Mouse (Mus musculus) adrenal gland, postnatal 36 days (tissue): ENCODE data around the gene Phldb1. TPM values are rescaled to one million over a fixed set of nuclear protein-coding genes. Genes with fewer than 3 reads are reported as not detected.

ENCODE experiments used
- DNase-seq, 2 experiments: peaks; one replicate each; pipeline ENCODE4 v3.0.0; 2021; ENCODE audit warnings: mixed read lengths in 1 of 2
- total RNA-seq, 2 experiments: library from RNA; stranded (reverse); gene quantifications; 2 replicates each; pipeline ENCODE4 v1.2.3; 2021

Gene Phldb1
- total RNA-seq, 2 experiments from 2014 or later: 41.2 to 48.9 TPM

DNA sequence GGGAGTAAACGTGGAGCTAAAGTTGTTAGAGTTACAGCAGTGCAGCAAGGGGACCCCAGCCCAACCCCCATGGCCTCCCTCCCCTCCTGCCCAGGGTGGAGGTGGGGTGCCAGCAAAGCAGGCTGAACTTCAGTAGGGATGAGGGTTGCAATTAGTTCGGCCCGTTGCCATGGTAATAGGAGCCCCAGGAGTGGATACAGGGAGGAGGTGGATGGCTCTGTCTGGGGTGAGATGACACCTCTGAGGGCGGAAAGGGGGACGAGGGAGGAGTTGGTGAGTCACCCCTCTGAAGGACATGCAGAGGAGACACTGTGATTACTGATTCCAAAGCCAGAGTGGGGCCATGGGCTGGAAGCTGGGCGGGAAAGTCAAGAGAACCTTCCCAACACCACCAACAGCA is 26.1 kb downstream of the Phldb1 start:
- peak; percentile 76 to 80 for DNase-seq

DNA sequence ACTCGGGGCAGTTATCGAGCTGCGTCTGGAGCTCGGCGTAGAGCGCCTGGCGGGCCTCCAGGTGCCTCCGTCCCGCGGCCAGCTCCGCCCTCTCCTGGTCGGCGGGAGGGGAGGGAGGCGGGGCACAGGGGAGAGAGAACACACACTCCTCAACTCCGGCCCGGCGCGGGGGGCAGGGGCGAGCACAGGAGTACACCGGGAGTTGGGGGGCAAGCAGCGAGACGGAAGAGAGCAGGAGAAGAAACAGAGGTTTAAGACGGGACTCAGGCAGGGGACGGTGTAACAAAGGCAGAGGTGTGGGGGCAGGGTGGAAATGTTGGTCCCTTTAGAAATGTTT is 26.6 kb downstream of the Phldb1 start:
- DNase-seq: peak; percentile 92 to 95

DNA sequence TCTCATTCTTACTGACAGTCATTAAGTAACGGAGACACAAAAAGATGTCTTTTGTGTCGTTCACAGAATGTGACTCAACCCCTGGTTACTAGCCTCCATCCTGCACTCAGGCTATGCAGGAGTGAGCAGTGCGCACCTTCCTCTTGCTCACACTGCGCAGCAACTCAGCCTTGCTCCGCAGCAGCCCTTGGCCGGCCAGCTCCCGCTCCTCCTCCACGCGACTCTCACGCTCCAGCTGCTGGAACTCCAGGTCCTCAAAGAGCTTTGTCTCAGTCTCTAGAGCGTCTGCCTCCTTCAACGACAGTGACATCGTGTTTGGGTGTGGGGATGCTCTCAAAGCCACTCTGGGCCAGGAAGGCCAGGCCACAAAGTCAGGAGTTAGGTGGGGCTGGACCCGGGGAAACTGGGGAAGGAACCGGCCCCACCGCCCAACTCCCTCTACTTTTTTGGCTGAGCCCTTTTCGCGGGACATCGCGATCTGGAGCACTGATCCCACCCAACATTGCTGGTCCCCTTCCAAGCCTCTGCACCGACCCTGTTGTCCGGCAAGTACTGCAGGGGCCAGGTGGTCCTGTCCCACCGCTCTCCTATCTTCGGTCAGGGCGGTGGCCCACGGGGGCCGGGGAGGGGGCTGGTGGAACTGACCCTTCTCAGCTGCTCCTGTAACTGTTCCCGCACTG is 27.1 kb downstream of the Phldb1 start:
- no peak for DNase-seq

DNA sequence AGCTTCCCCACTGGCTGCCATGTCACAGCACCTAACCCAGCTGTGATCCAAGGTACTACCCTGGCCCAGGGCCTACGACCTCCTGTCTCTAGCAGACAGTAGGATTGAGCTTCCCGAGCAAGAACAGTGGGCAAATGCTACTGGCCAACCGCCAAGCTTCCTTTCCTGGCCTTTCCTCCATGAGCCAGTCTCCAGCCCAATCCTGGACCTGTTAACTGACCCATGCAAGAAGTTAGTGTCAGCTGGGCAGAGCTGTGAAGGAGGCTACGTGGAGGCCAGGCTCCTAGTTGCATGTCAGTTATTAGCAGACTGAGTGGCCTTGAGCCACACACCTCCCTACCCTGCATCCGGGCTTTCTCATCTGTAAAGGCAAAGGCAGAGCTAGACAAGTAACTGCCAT is 35.3 kb downstream of the Phldb1 start:
- DNase-seq: no peak

DNA sequence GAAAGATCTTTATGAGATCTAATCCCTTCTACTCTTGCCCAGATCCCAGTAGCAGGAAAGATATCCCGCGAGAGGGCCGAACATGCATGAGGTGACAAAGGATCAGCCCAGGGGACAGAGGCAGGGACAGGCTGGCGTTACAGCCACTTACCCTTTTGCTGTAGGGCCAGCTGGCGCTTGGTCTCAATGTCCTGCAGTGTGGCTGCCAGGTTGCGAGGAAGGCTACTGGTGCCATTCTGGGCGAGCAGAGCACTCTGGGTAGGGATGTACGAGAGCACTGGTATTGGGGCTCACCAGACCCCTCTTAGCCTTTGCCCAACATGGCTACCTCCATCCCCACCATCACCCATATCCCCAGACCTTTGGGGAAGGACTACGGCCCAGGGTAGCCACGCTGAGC is 35.8 kb downstream of the Phldb1 start:
- DNase-seq: no peak

DNA sequence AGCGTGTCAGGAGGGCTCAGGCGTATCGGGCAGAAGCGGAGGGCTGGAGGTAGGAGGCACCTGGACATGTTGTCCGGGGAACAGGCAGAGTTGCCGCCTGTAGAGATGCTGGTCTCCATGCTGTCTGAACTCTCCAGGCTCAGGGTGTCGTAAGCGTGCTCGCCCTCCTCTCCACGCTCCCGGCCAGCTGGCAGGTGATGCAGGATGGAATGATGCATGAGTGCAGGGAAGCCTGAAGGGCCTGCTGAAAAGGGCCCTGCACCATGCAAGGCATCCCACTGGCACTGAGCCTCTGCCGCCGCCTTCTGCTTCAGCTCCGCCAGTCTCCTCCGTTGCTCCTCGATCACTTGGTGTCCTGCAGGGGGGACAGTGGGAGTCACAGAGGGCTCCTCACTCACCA is 37.1 kb downstream of the Phldb1 start:
- no peak for DNase-seq

DNA sequence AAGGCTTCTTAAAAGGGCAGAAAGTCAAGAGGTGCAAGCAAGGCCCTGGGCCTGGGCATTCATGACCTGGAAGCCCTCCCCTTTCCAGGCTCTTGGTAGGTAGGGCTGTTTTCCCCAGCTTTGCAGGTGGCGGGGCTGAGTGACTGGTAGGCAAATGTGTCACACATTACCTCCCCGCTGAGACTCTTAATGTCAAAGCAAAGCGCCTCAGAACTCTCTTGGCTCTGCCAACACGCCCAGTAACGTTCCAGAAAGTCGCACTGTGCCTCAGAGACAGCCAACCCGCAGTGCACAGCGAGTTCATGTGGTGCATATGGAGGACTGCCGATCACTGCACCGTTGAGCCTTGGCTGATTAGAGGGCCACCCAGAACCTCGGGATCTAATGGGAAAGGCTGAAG is 41.9 kb downstream of the Phldb1 start:
- DNase-seq: no peak

DNA sequence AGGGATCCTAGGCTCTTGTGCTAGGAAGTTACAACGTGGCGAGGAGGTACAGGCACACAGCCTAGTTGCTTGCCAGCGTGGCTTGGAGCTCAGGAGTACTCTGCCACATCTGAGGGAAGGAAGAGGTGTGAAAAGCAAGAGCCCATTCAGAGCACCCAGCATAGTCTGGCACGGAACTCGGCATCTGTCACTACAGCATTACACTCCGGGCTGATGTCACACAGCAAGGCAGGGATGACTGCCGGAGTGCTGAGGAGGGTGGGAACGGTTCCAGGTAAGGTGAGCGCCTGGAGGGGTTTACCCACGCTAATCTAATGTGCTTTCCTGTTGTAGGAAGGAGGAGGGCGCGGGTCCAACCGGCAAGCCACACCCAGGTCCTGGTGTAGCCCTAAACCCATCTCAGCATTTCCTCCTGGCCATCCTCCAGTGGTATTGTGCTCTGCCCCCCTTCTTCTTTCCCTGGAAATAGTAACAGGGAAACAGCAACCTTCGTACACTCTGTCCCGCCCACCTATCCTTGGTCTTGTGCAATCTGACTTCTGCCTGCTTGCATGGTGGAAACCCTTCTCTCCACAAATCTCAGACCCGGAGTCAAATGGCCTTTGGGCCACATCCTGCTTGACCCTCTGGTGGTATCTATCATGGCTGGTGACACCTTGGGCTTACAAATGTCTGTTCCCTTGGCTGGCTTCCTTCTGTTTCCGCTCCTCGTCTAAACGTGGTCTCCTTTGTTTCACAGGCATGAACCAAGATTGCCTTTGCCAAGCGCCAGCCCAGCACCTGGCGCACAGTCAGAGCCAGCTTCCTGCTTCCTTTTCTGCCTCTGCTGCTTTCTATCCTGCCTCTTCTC is 43.1 kb downstream of the Phldb1 start:
- peak; percentile 72 to 78 for DNase-seq

DNA sequence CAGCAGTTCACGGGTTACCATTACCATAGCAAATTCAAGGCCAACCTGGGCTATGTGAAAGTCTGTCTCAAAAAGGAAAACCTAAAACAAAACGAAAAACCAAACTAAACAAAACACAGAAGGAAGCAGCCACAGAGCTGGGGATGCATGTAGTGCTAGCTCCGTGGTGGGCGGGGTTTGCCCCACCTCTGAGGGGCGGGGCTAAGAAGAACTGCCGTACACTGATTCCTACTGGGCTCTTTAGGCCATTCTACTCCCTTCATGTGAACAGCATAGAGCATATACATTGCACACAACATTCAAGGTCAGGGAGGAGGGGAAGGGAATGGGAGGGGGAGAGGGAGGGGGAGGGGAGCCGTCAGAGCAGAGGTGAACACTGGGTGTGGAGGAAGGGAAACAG is 44.4 kb downstream of the Phldb1 start:
- DNase-seq: peak in 1 of 2 experiments; percentile 56

DNA sequence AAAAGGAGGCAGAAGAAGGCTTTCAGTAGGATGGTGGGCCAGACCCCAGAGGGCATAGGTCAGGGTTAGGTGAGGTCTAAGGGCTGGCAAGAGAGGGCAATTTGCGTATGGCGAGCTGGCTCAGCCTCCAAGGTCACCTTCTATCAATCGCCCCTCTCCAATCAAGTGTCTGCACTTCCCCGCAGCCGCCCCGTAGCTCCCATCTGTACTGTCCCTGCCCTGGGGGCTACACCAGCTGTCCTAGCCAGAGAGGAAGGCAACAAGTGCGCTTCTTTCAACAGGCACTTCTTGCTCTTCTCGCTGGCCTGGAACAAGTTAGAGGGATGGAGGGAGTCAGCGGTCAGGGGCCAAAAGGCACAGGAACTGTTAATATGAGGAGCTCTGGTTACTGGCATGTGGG is 47.0 kb downstream of the Phldb1 start:
- DNase-seq: no peak

DNA sequence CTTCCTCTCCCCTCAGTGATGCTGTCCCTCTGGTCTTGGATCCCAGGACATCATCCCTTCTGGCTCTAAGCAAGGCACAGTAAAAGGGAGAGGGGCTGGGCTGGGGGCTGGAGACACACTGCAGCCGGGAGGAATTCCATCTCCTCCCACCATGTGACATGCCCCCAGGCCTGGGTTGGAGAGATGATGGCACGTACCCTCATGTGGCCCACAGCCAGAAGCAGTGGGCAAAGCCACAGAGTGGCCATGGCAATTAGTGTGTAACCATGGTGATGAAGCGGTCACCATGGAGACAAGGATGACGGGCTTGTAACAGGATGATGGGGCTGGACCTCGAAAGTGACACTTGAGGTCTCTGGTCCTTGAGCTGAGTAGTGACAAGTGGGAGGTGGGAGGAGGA is 48.4 kb downstream of the Phldb1 start:
- DNase-seq: no peak

DNA sequence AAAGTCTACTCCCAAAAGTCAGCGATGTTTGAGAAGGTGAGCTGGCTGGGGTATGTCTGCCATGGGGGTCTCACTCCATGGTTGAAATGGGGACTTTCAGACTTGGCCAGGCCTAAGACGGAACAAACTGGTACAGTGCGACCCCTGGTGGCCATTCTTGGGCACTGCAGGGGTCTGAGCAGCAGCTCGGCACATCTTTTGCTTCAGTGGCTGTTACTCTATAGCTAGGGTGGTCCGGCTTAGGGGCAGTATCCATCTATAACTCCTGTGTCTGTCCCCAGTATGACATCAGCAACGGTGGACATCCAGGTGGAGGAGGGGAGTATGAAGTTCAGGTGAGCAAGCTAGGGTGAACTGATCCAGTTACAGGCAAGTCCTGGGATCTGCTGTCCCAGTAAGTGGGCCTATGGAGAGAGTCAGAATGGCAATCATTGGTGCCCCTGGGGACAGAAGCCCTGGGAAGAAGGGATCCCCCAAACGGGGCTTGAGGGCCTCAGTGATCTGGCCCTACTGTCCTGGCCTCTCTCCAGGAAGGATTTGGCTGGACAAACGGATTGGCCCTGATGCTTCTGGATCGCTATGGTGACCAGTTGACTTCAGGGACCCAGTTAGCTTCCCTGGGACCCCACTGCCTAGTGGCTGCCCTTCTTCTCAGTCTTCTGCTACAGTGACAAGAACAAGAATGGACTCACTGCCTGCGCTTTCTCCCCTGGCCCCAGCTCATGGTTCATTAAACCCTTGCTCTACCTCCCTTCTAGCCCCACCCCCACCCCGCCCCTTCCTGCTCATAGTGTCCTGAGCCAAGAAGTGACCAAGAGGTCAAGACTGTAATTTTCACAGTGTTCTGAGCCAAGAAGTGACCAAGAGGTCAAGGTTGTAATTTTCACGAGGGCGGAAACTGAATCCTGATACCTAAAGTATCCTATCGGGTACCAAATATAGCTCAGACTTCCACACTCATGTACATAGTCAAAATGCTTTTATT is 49.4 kb downstream of the Phldb1 start:
- peak; percentile 76 to 82 for DNase-seq

DNA sequence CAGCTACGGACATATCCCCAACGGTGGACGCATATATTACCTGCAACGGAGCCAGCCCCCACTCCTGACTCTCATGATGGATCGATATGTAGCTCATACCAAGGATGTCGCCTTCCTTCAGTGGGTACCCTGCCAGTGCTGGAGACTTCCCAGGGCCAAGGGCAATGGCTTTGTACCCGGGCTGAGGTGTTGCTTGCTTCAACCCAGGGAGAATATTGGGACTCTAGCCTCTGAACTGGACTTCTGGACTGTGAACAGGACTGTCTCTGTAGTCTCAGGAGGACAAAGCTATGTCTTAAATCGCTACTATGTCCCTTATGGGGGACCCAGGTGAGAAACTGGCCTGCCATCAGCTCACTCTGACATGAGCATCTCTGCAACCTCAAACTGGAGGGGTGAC is 52.0 kb downstream of the Phldb1 start:
- no peak for DNase-seq

DNA sequence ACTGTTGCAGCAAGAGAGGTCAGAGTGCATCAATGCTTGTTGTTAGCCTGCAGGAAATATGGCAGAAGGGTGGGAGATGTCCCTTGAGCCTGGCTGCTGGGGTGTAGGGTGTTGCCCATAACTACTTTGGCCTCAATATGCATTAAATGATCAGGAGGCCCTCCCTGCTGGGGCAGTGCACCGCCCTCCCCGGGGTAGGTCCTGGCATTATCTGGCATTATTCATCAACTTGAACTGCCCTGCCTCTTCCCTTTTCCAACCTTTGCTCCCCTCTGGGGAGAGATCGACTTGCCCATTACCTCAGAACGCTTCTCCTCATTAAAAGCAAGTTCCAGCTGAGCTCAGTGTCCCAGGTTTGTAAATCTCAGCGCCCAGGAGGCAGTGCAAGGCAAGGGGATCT is 55.4 kb downstream of the Phldb1 start:
- no peak for DNase-seq

DNA sequence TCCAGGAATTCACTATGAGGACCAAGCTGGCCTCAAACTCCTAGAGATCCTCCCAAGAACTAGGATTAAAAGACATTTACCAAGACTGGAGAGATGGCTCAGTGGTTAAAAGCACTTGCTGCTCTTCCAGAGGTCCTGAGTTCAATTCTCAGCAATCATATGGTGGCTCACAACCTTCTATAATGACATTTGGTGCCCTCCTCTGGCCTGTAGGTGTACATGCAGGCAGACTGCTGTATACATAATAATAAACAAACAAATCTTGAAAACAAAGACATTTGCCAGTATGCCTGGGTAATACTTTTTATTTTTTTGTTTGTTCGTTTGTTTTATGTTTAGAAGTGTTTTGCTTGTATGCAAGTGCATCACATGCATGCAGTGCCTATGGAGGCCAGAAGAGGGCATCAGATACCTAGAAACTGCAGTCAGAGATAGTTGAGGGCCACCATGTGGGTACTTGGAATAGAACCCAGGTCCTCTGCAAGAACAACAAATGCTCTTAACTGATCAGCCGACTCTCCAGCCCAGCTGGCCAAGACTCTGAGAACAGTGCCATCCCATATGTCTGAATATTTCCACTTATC is 56.6 kb downstream of the Phldb1 start:
- no peak for DNase-seq

DNA sequence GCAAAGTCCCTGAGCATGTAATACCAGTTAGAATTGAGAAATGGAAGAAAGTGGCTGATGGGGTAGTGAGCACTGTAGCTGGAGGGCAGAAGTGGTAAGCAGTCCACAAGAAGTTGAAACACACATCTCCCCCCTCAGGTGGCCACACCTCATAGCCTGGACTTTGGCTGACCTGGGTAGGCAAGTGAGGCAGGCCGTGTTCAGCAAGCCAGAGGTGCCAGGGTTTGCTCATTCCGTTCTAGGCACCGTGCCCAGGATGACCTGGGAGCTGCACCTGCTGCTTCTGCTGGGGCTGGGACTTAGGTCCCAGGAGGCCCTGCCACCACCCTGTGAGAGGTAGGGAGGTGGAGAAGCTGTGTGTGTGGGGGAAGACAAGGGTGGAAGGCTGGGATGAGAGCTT is 62.0 kb downstream of the Phldb1 start, which contains the start of gene Treh:
TSS of gene Treh (plus strand) at position 229 of the 400 bp plus-strand sequence.
- no peak for DNase-seq

DNA sequence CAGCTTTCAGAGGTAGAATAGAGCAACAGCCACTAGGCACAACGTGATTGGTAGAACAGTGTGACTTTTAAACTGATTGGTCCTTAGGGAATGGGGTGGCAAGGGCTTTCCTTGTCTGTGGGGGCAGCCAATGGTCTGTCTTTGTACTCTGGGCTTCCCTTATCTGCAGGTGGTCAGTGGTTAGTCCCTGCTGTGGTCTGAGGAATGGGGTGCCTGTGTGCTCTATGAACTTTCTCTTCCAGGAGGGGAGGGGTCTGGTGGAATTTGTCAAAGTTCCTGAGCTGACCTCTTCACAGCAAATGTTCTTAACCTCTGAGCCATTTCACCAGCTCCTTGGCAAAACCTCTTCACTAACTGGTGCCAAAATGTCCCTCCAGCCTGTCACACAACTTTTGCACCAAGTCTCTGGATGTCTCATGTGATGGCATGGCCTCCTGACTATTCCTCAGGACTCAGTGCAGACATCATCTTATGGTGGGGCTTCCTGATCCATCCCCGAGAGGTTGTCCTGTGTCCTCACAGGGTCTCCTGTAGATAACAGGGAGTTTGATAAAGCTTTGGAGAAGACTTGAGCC is 62.6 kb downstream of the Phldb1 start:
- DNase-seq: no peak

DNA sequence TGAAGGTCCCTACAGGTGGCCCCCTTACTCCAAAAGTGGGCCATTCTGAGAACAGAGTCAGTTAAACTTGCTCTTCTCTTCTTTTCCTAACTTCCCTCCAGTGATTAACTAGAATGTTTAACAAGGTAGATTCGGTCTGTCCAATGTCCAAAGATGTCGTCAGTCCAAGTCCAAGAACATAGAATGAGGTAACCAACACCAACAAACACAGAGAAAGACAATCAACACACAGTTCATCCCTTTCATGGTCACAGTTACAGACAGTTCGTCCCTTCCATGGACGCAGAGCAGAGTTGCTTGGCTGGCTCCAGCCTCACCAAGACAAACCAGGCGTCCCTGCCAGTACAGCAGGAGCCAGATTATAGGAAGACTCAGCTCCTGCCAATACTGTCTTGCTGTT is 63.6 kb downstream of the Phldb1 start:
- DNase-seq: no peak

DNA sequence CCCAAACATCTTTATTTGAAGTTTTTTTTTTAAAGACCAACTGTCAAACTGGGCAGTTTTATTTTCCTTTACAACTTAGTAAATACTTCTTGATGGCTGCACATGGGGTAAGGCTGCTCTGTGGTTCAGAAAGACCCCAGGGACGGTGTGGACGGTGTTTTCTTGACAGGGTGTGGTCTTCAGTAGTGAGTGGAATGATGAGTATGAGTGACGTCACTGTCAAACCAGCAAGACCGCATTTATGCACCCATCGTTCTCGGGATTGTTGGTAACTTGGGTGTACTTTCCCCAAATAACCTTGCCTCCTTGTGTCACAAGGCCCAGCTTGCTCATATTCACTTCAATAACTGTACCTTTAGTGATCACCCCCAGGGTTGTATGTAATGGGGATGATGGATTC is 71.3 kb downstream of the Phldb1 start:
- DNase-seq: no peak

DNA sequence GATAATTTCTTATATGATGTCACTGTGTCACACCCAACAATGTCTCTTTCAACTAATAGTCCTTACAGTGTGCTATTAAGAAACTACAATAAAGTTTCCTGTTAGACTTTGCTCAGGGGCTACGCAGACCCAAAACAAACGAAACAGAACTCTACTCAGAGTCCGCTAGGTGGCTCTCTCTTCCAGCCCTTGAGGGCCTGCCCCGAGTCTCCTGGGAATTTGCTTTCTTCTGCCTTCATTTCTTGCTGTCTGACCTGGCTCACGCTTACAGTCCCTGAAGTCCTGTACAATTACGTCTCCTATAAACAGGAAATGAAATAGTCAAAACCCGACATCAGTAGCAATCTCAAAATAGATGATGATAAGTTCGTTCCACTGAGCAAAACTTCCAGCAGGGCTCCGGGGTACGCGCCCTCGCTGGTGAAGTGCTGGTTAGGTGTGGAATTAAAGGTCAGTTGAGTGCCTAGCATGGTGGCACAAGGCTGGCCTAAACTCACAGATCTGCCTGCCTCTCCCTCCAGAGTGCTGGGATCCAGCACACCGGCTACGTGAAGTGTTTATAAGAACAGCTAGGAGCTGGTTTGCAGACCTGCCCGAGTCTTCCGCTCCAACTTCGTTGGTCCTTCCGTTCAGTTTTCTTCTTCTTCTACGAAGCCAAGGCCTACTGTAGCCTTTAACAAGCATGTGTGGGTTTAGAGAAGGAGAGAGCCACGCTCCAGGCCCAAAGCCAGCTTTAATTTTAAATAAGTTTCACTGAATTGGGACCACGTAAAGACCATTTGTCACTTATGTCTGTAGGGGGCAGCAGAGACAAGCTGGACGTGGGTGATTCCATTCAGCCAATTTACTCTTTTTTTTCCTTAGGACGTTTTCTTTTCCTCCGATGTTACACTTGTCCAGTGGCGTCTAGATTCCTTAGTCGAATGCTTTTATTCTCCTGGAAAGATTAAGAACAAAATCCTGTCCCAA is 79.6 kb downstream of the Phldb1 start:
- DNase-seq: peak; percentile 63 to 76

DNA sequence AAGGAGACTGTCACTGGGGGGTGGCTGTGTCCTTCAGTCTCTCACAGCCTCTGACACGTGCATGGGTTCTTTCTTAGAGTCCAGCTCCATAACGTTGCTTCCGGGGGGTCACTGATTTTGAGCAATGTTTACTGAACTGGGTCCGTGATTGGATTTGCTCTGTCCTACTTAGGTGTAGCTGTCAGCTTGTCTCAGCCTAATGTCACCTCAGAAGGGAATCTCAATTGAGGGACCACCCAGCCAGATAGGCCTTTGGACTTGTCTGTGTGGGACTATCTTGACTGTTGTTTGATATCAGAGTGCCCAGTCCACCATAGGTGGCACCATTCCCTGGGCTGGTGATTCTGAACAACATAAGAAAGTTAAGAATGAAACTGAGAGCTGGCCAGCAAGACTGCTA is 81.1 kb downstream of the Phldb1 start:
- no peak for DNase-seq
